Mouse (Mus musculus): ENCODE data around the gene Cdc25b.

- TF ChIP-seq ELF1 (IDR thresholded peaks at IDR 0.05; ENCODE audit: low read depth, low read length) (no peak), POLR2AphosphoS2 (IDR thresholded peaks at IDR 0.05; ENCODE audit: low read length) (no peak), POLR2A (IDR thresholded peaks at IDR 0.05; ENCODE audit: control insufficient read depth in 1 of 2, insufficient read depth in 1 of 2, low read depth in 1 of 2, low read length in 2 of 2, poor library complexity in 1 of 2) (no peak), MYB (IDR thresholded peaks at IDR 0.05; ENCODE audit: low read depth, low read length) (no peak), CHD1 (IDR thresholded peaks at IDR 0.05; ENCODE audit: low read depth, low read length) (no peak), CTCF (IDR thresholded peaks at IDR 0.05 in 2 of 3, conservative IDR thresholded peaks at IDR 0.05 in 1 of 3; ENCODE audit: control insufficient read depth in 1 of 3, insufficient read depth in 1 of 3, low read depth in 2 of 3, low read length in 3 of 3, poor library complexity in 1 of 3, severe bottlenecking in 1 of 3) (no peak), MEF2A (IDR thresholded peaks at IDR 0.05; ENCODE audit: extremely low read depth, insufficient replicate concordance, low read depth, low read length, poor library complexity, severe bottlenecking) (no peak), USF1 (IDR thresholded peaks at IDR 0.05; ENCODE audit: low read depth, low read length) (no peak), POLR2AphosphoS5 (IDR thresholded peaks at IDR 0.05; ENCODE audit: borderline replicate concordance, low read depth, low read length) (no peak)
Measured at GRCm38 (mm10) chr2:131152166-131152730, 34.5 kb upstream of the Cdc25b start.
